Mouse (Mus musculus) stomach, embryonic 14.5 days (tissue): ENCODE data around the gene Tie1. TPM values are rescaled to one million over a fixed set of nuclear protein-coding genes. Genes with fewer than 3 reads are reported as not detected.

Experiments
- ATAC-seq: fragments of 200-750 bp; cut with Nextera tagmentation; 2 replicates; pipeline ENCODE4 v1.8.0; 2017; ENCODE audit warnings: low read depth, moderate TSS enrichment; ENCODE audit not compliant: insufficient number of reproducible peaks, insufficient read depth, low FRiP score
- H3K27ac ChIP-seq: fragments of 300-500 bp; sonication (generic); 2 replicates; pipeline ENCODE4 v1.5.1; 2014; ENCODE audit warnings: mild to moderate bottlenecking, low read length, moderate library complexity, mixed read lengths
- H3K27me3 ChIP-seq: fragments of 300-500 bp; sonication (generic); 2 replicates; pipeline ENCODE4 v1.6.1; 2014; ENCODE audit warnings: low read length, control low read depth, mixed read lengths; ENCODE audit not compliant: control insufficient read depth, insufficient read depth
- H3K36me3 ChIP-seq: fragments of 300-500 bp; sonication (generic); 2 replicates; pipeline ENCODE4 v1.6.1; 2014; ENCODE audit warnings: mild to moderate bottlenecking, control low read depth, low read length, moderate library complexity, mixed read lengths; ENCODE audit not compliant: control insufficient read depth, insufficient read depth
- H3K4me1 ChIP-seq: fragments of 300-500 bp; sonication (generic); 2 replicates; pipeline ENCODE4 v1.6.1; 2014; ENCODE audit warnings: low read length, control low read depth, mixed read lengths; ENCODE audit not compliant: control insufficient read depth, insufficient read depth
- H3K4me2 ChIP-seq: fragments of 300-500 bp; sonication (generic); replicated peaks from 2 replicates; pipeline ENCODE4 v1.6.1; 2014; ENCODE audit warnings: low read depth, low read length, control low read depth
- H3K4me3 ChIP-seq: fragments of 300-500 bp; sonication (generic); 2 replicates; pipeline ENCODE4 v1.5.1; 2014; ENCODE audit warnings: low read depth, low read length, control low read depth
- H3K9ac ChIP-seq: fragments of 300-500 bp; sonication (generic); replicated peaks from 2 replicates; pipeline ENCODE4 v1.6.1; 2014; ENCODE audit warnings: low read depth, mild to moderate bottlenecking, control low read depth, low read length, moderate library complexity, mixed read lengths
- H3K9me3 ChIP-seq: fragments of 300-500 bp; sonication (generic); 2 replicates; pipeline ENCODE4 v1.6.1; 2016; ENCODE audit warnings: low read depth, low read length, control low read depth; ENCODE audit not compliant: control insufficient read depth
- WGBS: fragments of 180-500 bp; shearing (Covaris S2); extraction: QIAGEN DNeasy Blood & Tissue Kit; methylation state at CpG from one replicate; pipeline ENCODE4 v1.1.7; 2014; 5-methylcytosine and 5-hydroxymethylcytosine counted together
- polyA plus RNA-seq: library from polyadenylated mRNA; unstranded; fragments of >200 nt; fragmentation: Nextera tagmentation; extraction: Ambion mirVana; gene quantifications from 2 replicates; pipeline ENCODE4 v1.2.1, GENCODE M21; 2014

Gene Tie1
- polyA plus RNA-seq, 1 experiment from 2014 or later, result 16.4 TPM

GRCm38 (mm10) chr4:118526408-118527334 lies 36.8 kb upstream of the Tie1 start, which contains the start of gene 2610528J11Rik:
TSS of gene 2610528J11Rik (plus strand) at chr4:118526999.
- no peaks in the 10 kb centered on the region for H3K36me3 ChIP-seq
- peak within 1 kb of the TSS; percentile 67 for H3K27ac ChIP-seq
- H3K4me1 ChIP-seq, result no peaks in the 10 kb centered on the region
- ATAC-seq, result peak; percentile 78
- peak within 1 kb of the TSS; percentile 16 for H3K4me3 ChIP-seq
- H3K4me2 ChIP-seq, result peak within 1 kb of the TSS; percentile 33
- WGBS, result 30% methylated on average over 17 of the region's 17 CpGs
- no peaks in the 10 kb centered on the region for H3K27me3 ChIP-seq
- H3K9me3 ChIP-seq, result no peaks in the 10 kb centered on the region
- H3K9ac ChIP-seq, result no peak within 1 kb of the TSS

DNA sequence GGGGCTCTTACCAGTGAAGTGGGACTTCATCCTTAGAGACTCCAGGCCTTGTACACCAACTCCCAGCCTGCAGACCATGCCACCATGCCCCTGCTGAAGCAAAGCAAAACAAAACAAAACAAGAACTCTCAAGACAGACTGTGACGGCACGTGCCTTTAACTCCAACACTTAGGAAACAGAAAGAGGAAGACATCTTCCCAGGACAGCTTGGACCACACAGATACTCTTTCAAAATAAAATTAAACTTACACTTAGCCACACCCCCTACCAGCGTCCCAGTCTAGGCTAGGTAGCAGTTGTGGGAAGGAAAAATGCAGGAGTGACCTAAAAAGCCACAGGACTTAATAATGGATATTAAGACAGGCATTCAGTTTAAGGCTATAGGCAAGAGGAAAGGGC lies 35.9 kb upstream of the Tie1 start:
- H3K27ac ChIP-seq, result no peak overlapping the region
- H3K9ac ChIP-seq, result no peak overlapping the region
- H3K4me3 ChIP-seq, result no peak overlapping the region
- H3K27me3 ChIP-seq, result no peaks in the 10 kb centered on the region
- H3K4me2 ChIP-seq, result no peak overlapping the region
- no peaks in the 10 kb centered on the region for H3K4me1 ChIP-seq
- H3K36me3 ChIP-seq, result no peaks in the 10 kb centered on the region
- no peak for ATAC-seq
- WGBS, result 71% methylated on average over 3 of the region's 3 CpGs
- H3K9me3 ChIP-seq, result no peaks in the 10 kb centered on the region

- no peaks in the 10 kb centered on the region for H3K27me3 ChIP-seq
- H3K4me1 ChIP-seq, result no peaks in the 10 kb centered on the region
- H3K4me3 ChIP-seq, result no peak overlapping the region
- 63% methylated on average over 7 of the region's 7 CpGs for whole genome bisulfite sequencing
- no peak for ATAC-seq
- H3K9me3 ChIP-seq, result no peaks in the 10 kb centered on the region
- no peak overlapping the region for H3K9ac ChIP-seq
- H3K4me2 ChIP-seq, result no peak overlapping the region
- H3K27ac ChIP-seq, result no peak overlapping the region
- no peaks in the 10 kb centered on the region for H3K36me3 ChIP-seq
Observed at GRCm38 (mm10) chr4:118523976-118524375, 34.1 kb upstream of the Tie1 start.

DNA sequence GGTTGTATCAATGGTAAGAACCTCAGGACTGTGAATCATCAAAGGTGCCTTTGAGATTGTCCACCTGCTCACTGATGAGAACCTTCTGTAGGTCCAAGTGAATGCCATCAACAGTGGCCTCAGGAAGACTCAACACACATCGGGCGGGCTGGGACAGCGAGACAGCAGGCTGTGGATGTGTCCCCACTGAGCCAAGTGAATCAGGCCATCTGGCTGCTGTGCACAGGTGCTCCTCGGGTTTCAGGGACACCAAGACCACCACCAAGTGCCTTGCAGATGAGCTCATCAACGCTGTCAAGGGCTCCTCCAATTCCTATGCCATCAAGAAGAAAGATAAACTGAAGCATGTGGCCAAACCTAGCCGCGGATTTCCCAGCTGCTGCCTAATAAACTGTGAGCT lies 32.4 kb upstream of the Tie1 start:
- Histone ChIP-seq H3K9ac (no peak overlapping the region), H3K9me3 (no peaks in the 10 kb centered on the region), H3K4me2 (no peak overlapping the region), H3K27ac (no peak overlapping the region), H3K36me3 (no peaks in the 10 kb centered on the region), H3K4me1 (peaks cover 1% of the 10 kb centered on the region), H3K27me3 (no peaks in the 10 kb centered on the region), H3K4me3 (no peak overlapping the region)
- WGBS, result 78% methylated on average over 7 of the region's 7 CpGs
- ATAC-seq, result no peak

DNA sequence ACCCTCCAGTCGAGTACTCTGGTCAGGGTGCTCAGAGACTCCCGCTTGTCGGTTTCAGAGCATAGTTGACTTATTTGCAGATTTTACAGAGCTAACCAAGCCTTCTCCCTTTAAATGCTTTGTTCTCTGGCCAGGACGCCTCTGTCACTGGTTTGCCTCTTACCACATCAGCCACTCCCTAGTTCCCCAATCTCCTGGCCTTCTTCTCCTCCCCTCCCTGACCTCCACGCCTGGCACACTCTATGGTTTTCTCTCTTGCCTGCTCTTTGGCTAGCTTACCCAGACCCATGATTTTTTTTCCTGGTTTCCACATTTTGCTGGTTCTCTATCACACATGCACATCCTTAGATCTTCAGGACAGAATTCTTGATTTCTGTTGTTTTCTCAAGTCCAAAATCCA lies 28.3 kb upstream of the Tie1 start:
- ATAC-seq, result no peak

DNA sequence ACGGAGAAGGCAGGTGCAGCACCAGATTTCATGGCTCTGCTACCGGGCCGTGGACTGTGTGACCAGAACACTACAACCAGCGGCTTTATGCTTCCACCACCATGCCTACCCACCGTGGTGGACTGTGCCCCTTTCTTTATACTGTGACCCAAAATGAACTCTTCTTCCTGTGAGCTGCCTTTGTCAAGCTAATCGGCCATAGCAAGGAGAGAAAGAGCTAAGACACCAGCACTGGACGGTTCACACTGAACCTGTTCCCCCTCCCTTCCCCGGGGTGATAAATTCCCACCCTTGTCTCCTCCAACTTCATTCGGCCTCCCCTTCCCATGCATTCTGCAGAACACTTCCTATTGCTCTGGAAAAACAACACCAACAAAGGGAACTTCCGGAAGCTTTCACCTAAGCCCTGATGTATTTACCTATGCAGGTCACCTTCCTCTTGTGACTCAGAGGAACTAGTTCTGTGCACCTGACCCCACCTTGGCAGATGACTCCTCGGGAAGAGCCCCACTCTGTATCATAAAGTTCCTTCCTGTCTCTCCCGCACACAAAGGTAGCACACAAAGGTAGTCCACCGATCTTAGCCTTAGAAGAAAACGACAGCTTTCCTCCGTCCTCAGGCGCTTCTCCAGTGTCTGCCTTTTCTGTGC lies 27.8 kb upstream of the Tie1 start:
- Histone ChIP-seq H3K27me3 (no peaks in the 10 kb centered on the region), H3K27ac (no peak overlapping the region; the same call in 1 of the 2 replicates), H3K9ac (no peak overlapping the region), H3K4me3 (no peak overlapping the region), H3K36me3 (no peaks in the 10 kb centered on the region), H3K9me3 (no peaks in the 10 kb centered on the region), H3K4me2 (no peak overlapping the region), H3K4me1 (peaks cover 3% of the 10 kb centered on the region)
- 42% methylated on average over 16 of the region's 16 CpGs for WGBS
- ATAC-seq, result no peak

More for the DNA sequence above, 28.3 kb upstream of the Tie1 start:
- no peaks in the 10 kb centered on the region for H3K9me3 ChIP-seq
- peaks cover 3% of the 10 kb centered on the region for H3K4me1 ChIP-seq
- no peak overlapping the region for H3K4me2 ChIP-seq
- H3K27ac ChIP-seq, result no peak overlapping the region
- no peaks in the 10 kb centered on the region for H3K36me3 ChIP-seq
- H3K9ac ChIP-seq, result no peak overlapping the region
- H3K27me3 ChIP-seq, result no peaks in the 10 kb centered on the region
- WGBS, result 66% methylated on average over 5 of the region's 5 CpGs
- H3K4me3 ChIP-seq, result no peak overlapping the region

DNA sequence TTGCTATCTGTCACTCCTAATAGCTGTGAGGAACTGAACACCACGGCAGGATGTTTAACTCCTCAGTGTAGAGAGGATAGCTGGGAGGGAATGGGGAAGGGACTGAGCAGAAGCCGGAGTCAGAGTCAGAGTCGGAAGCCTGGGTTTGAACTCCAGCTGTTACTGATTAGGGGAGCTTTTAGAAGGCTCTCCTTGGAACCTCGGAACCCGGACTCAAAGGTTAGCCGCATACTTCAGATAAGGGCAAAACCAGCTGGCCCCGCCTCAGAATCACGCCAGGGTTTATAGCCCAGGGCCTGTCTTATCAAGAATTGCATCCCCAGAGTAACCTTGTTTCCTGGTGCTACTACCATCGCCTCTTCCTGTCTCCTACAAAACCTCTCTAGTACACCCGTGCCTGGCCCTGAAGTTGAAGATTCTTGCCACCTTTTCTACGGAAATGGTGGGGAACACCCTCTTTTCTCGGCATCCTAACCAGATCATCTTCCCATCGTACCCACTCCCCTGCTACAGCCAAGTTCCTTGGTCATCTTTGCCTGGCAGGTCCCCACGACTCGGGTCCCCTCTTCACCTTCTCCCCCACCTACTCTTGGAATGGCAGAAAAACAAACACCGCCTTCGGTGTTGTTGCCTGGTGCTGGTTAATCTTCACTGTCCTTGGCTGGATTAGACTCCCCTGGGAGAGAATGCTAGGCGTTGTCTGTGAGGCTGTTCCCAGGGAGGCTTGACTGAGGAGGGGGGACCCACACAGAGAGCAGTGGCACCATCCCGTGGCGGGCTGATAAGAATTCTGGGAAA lies 27.0 kb upstream of the Tie1 start:
- H3K9me3 ChIP-seq, result no peaks in the 10 kb centered on the region
- H3K4me2 ChIP-seq, result no peak overlapping the region
- peaks cover 3% of the 10 kb centered on the region for H3K4me1 ChIP-seq
- WGBS, result 14% methylated on average over 20 of the region's 20 CpGs
- H3K36me3 ChIP-seq, result no peaks in the 10 kb centered on the region
- H3K9ac ChIP-seq, result no peak overlapping the region
- H3K27me3 ChIP-seq, result no peaks in the 10 kb centered on the region
- no peak overlapping the region; the same call in 1 of the 2 replicates for H3K27ac ChIP-seq
- 0 out of 2 replicates have a peak, but pooled peaks have one; percentile 37 for ATAC-seq
- H3K4me3 ChIP-seq, result no peak overlapping the region

DNA sequence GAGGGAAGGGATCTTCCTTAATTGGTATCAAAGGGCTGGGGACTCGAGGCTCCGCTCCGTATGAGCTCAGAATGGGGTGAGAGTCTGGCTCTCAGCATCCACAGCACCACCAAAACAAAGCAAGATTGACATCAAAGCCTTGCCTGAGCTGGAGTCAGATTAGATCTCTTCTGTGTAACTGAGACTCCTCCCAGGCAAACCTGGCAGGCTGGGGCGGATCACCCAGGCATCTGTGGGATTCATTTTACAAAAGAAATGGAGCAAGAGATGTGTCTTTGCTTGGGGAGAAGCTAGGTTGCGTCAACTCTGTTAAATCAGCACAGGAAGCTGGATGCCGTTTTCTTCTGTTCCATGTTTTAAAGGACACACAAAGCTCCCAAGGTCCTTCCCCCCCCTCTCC lies 19.2 kb upstream of the Tie1 start:
- no peak overlapping the region for H3K4me2 ChIP-seq
- no peak for ATAC-seq
- H3K4me3 ChIP-seq, result no peak overlapping the region
- 24% methylated on average over 6 of the region's 6 CpGs for WGBS
- H3K9ac ChIP-seq, result no peak overlapping the region
- H3K27me3 ChIP-seq, result no peaks in the 10 kb centered on the region
- H3K4me1 ChIP-seq, result no peaks in the 10 kb centered on the region
- no peak overlapping the region for H3K27ac ChIP-seq
- H3K9me3 ChIP-seq, result no peaks in the 10 kb centered on the region
- H3K36me3 ChIP-seq, result no peaks in the 10 kb centered on the region
